Mouse (Mus musculus): ENCODE data around the gene Kdm4a. TPM values are rescaled to one million over a fixed set of nuclear protein-coding genes. Genes with fewer than 3 reads are reported as not detected.

Gene Kdm4a
- polyA plus RNA-seq, 1 experiment from 2014 or later = 40.6 TPM

Small RNA genes within 50 kb of the gene (microRNA-seq; reads per million reads assigned to microRNA genes)
- not detected for gene Mir7226

Other genes with a start within 250 kb of the Kdm4a start
- gene St3gal3, start 45.1 kb downstream of the Kdm4a start, polyA plus RNA-seq (2015; fragmentation: Nextera tagmentation; extraction: Ambion mirVana) = 13.8 and 18.3 TPM in 2 replicates
- gene Ptprf, start 111.4 kb upstream of the Kdm4a start, polyA plus RNA-seq (2015; fragmentation: Nextera tagmentation; extraction: Ambion mirVana) = 62.9 and 68.5 TPM in 2 replicates
- gene Szt2, start 229.2 kb upstream of the Kdm4a start, polyA plus RNA-seq (2015; fragmentation: Nextera tagmentation; extraction: Ambion mirVana) = 7.1 and 8.3 TPM in 2 replicates
- gene Med8, start 229.3 kb upstream of the Kdm4a start, polyA plus RNA-seq (2015; fragmentation: Nextera tagmentation; extraction: Ambion mirVana) = 99.7 and 103 TPM in 2 replicates
- gene Elovl1, start 248.1 kb upstream of the Kdm4a start, polyA plus RNA-seq (2015; fragmentation: Nextera tagmentation; extraction: Ambion mirVana) = 31.2 and 49.2 TPM in 2 replicates